Mouse (Mus musculus): ENCODE measurements around the gene Ramp3. TPM values are rescaled to one million over a fixed set of nuclear protein-coding genes. Genes with fewer than 3 reads are reported as not detected.

Ramp3 gene
- polyA plus RNA-seq, 1 experiment from 2014 or later: 5.7 TPM

- ATAC-seq (ENCODE audit: low FRiP score): no peak
- Histone ChIP-seq H3K9ac (no peak overlapping the region), H3K27ac (no peak overlapping the region), H3K9me3 (replicated peaks) (0 out of 2 replicates have a peak, but pooled peaks cover 3% of the 10 kb centered on the region), H3K4me2 (replicated peaks) (no peak overlapping the region), H3K36me3 (no peaks in the 10 kb centered on the region), H3K4me3 (no peak overlapping the region), H3K4me1 (peaks cover 9% of the 10 kb centered on the region), H3K27me3 (peaks cover 3% of the 10 kb centered on the region)
- 84% methylated on average over 9 of the region's 9 CpGs for WGBS
These were observed 18.3 kb downstream of the Ramp3 start for GRCm38 (mm10) chr11:6676641-6677040.

GRCm38 (mm10) chr11:6677530-6677929 is 19.2 kb downstream of the Ramp3 start:
- Histone ChIP-seq H3K4me3 (no peak overlapping the region), H3K27ac (no peak overlapping the region), H3K27me3 (no peaks in the 10 kb centered on the region; the same call in none of the 2 replicates), H3K36me3 (no peaks in the 10 kb centered on the region), H3K4me1 (peaks cover 9% of the 10 kb centered on the region), H3K9me3 (replicated peaks) (0 out of 2 replicates have a peak, but pooled peaks cover 3% of the 10 kb centered on the region), H3K9ac (no peak overlapping the region), H3K4me2 (replicated peaks) (no peak overlapping the region)
- WGBS: 18% methylated on average over 7 of the region's 7 CpGs
- no peak for ATAC-seq (ENCODE audit: low FRiP score)

- Histone ChIP-seq H3K27me3 (no peaks in the 10 kb centered on the region), H3K4me3 (no peak overlapping the region), H3K27ac (no peak overlapping the region), H3K36me3 (no peaks in the 10 kb centered on the region), H3K4me1 (peaks cover 9% of the 10 kb centered on the region), H3K9me3 (replicated peaks) (0 out of 2 replicates have a peak, but pooled peaks cover 3% of the 10 kb centered on the region), H3K9ac (no peak overlapping the region), H3K4me2 (replicated peaks) (no peak overlapping the region)
- peak; percentile 33; the same call in 1 of the 2 replicates for ATAC-seq (ENCODE audit: low FRiP score)
- 62% methylated on average over 16 of the region's 17 CpGs for WGBS
These were observed 21.5 kb downstream of the Ramp3 start for GRCm38 (mm10) chr11:6679694-6680396.

GRCm38 (mm10) chr11:6680397-6680818 is 22.1 kb downstream of the Ramp3 start:
- no peak overlapping the region for H3K4me2 ChIP-seq (replicated peaks)
- 23% methylated on average over 10 of the region's 10 CpGs for WGBS
- H3K9me3 ChIP-seq (replicated peaks): 0 out of 2 replicates have a peak, but pooled peaks cover 3% of the 10 kb centered on the region
- H3K9ac ChIP-seq: no peak overlapping the region
- peak; percentile 79 for ATAC-seq (ENCODE audit: low FRiP score)
- peaks cover 9% of the 10 kb centered on the region for H3K4me1 ChIP-seq
- no peaks in the 10 kb centered on the region for H3K27me3 ChIP-seq
- no peak overlapping the region for H3K27ac ChIP-seq
- no peaks in the 10 kb centered on the region for H3K36me3 ChIP-seq
- no peak overlapping the region for H3K4me3 ChIP-seq

GRCm38 (mm10) chr11:6684741-6685140 is 26.4 kb downstream of the Ramp3 start:
- no peak for ATAC-seq (ENCODE audit: low FRiP score)
- Histone ChIP-seq H3K9ac (no peak overlapping the region), H3K9me3 (replicated peaks) (no peaks in the 10 kb centered on the region), H3K4me1 (peaks cover 8% of the 10 kb centered on the region), H3K4me2 (replicated peaks) (no peak overlapping the region), H3K36me3 (no peaks in the 10 kb centered on the region), H3K27me3 (no peaks in the 10 kb centered on the region), H3K27ac (no peak overlapping the region), H3K4me3 (no peak overlapping the region)
- 46% methylated on average over 3 of the region's 3 CpGs for WGBS

GRCm38 (mm10) chr11:6688888-6689287 is 30.6 kb downstream of the Ramp3 start:
- no peak for ATAC-seq (ENCODE audit: low FRiP score)
- Histone ChIP-seq H3K4me3 (no peak overlapping the region), H3K9ac (no peak overlapping the region), H3K27me3 (no peaks in the 10 kb centered on the region), H3K4me1 (no peaks in the 10 kb centered on the region), H3K9me3 (replicated peaks) (no peaks in the 10 kb centered on the region), H3K27ac (no peak overlapping the region), H3K36me3 (no peaks in the 10 kb centered on the region), H3K4me2 (replicated peaks) (no peak overlapping the region)
- 78% methylated on average over 3 of the region's 3 CpGs for WGBS

GRCm38 (mm10) chr11:6692341-6692740 is 34.0 kb downstream of the Ramp3 start:
- H3K27me3 ChIP-seq: no peaks in the 10 kb centered on the region
- H3K4me3 ChIP-seq: no peak overlapping the region
- ATAC-seq (ENCODE audit: low FRiP score): no peak
- no peaks in the 10 kb centered on the region for H3K36me3 ChIP-seq
- no peaks in the 10 kb centered on the region for H3K4me1 ChIP-seq
- no peak overlapping the region for H3K4me2 ChIP-seq (replicated peaks)
- no peak overlapping the region for H3K9ac ChIP-seq
- H3K27ac ChIP-seq: no peak overlapping the region
- 79% methylated on average over 6 of the region's 6 CpGs for WGBS
- H3K9me3 ChIP-seq (replicated peaks): no peaks in the 10 kb centered on the region

- Histone ChIP-seq H3K4me1 (no peaks in the 10 kb centered on the region), H3K27me3 (no peaks in the 10 kb centered on the region), H3K27ac (no peak overlapping the region), H3K9ac (no peak overlapping the region), H3K4me2 (replicated peaks) (no peak overlapping the region), H3K9me3 (replicated peaks) (no peaks in the 10 kb centered on the region), H3K36me3 (no peaks in the 10 kb centered on the region), H3K4me3 (no peak overlapping the region)
- no peak for ATAC-seq (ENCODE audit: low FRiP score)
- WGBS: 91% methylated on average over 10 of the region's 10 CpGs
These were observed 35.8 kb downstream of the Ramp3 start for GRCm38 (mm10) chr11:6694114-6694513.

- H3K27me3 ChIP-seq: no peaks in the 10 kb centered on the region
- no peaks in the 10 kb centered on the region for H3K36me3 ChIP-seq
- no peak overlapping the region for H3K27ac ChIP-seq
- ATAC-seq (ENCODE audit: low FRiP score): no peak
- WGBS: 84% methylated on average over 12 of the region's 12 CpGs
- no peaks in the 10 kb centered on the region for H3K9me3 ChIP-seq (replicated peaks)
- no peaks in the 10 kb centered on the region for H3K4me1 ChIP-seq
- no peak overlapping the region for H3K9ac ChIP-seq
- no peak overlapping the region for H3K4me3 ChIP-seq
- H3K4me2 ChIP-seq (replicated peaks): no peak overlapping the region
These were observed 36.9 kb downstream of the Ramp3 start for GRCm38 (mm10) chr11:6695176-6695575.

- H3K9me3 ChIP-seq (replicated peaks): 0 out of 2 replicates have a peak, but pooled peaks cover 3% of the 10 kb centered on the region
- no peak overlapping the region for H3K4me3 ChIP-seq
- no peak overlapping the region for H3K4me2 ChIP-seq (replicated peaks)
- H3K4me1 ChIP-seq: no peaks in the 10 kb centered on the region
- no peaks in the 10 kb centered on the region for H3K27me3 ChIP-seq
- 78% methylated on average over 8 of the region's 8 CpGs for WGBS
- ATAC-seq (ENCODE audit: low FRiP score): no peak
- H3K27ac ChIP-seq: no peak overlapping the region
- no peak overlapping the region for H3K9ac ChIP-seq
- H3K36me3 ChIP-seq: no peaks in the 10 kb centered on the region
These were observed 38.2 kb downstream of the Ramp3 start for GRCm38 (mm10) chr11:6696551-6696950.

- 89% methylated on average over 10 of the region's 10 CpGs for WGBS
- Histone ChIP-seq H3K36me3 (no peaks in the 10 kb centered on the region), H3K4me3 (no peak overlapping the region)
These were observed 39.4 kb downstream of the Ramp3 start for GRCm38 (mm10) chr11:6697751-6698150.

GRCm38 (mm10) chr11:6698281-6698680 is 40.0 kb downstream of the Ramp3 start:
- Histone ChIP-seq H3K4me1 (no peaks in the 10 kb centered on the region), H3K9ac (no peak overlapping the region), H3K36me3 (no peaks in the 10 kb centered on the region), H3K4me3 (no peak overlapping the region), H3K4me2 (replicated peaks) (no peak overlapping the region), H3K27me3 (no peaks in the 10 kb centered on the region), H3K9me3 (replicated peaks) (0 out of 2 replicates have a peak, but pooled peaks cover 4% of the 10 kb centered on the region), H3K27ac (no peak overlapping the region)
- WGBS: 76% methylated on average over 10 of the region's 10 CpGs
- no peak for ATAC-seq (ENCODE audit: low FRiP score)

More at GRCm38 (mm10) chr11:6697751-6698150, 39.4 kb downstream of the Ramp3 start:
- ATAC-seq (ENCODE audit: low FRiP score): no peak
- Histone ChIP-seq H3K27me3 (no peaks in the 10 kb centered on the region), H3K4me1 (no peaks in the 10 kb centered on the region), H3K9me3 (replicated peaks) (0 out of 2 replicates have a peak, but pooled peaks cover 4% of the 10 kb centered on the region), H3K9ac (no peak overlapping the region), H3K27ac (no peak overlapping the region), H3K4me2 (replicated peaks) (no peak overlapping the region)

- WGBS: 78% methylated on average over 3 of the region's 3 CpGs
- Histone ChIP-seq H3K9ac (no peak overlapping the region), H3K27ac (no peak overlapping the region), H3K36me3 (no peaks in the 10 kb centered on the region), H3K9me3 (replicated peaks) (0 out of 2 replicates have a peak, but pooled peaks cover 4% of the 10 kb centered on the region), H3K4me1 (no peaks in the 10 kb centered on the region), H3K4me2 (replicated peaks) (no peak overlapping the region), H3K4me3 (no peak overlapping the region), H3K27me3 (no peaks in the 10 kb centered on the region)
- ATAC-seq (ENCODE audit: low FRiP score): no peak
These were observed 43.9 kb downstream of the Ramp3 start for GRCm38 (mm10) chr11:6702258-6702657.
